Mouse (Mus musculus) limb, embryonic 14.5 days (tissue): ENCODE measurements around the gene Gli1. TPM values are rescaled to one million over a fixed set of nuclear protein-coding genes. Genes with fewer than 3 reads are reported as not detected.
"Not testable (repeated sequence)": the region's sequence is repeated elsewhere in the genome, so short reads cannot be mapped to it uniquely, and the experiment has no call there.

Experiments used
- ATAC-seq: fragments of 200-750 bp; cut with Nextera tagmentation; 2 replicates; pipeline ENCODE4 v1.8.0; 2017; ENCODE audit warnings: low read depth, moderate number of reproducible peaks, moderate TSS enrichment; ENCODE audit not compliant: low FRiP score
- DNase-seq: peaks from one replicate; pipeline ENCODE4 v3.0.0-alpha.2; 2015; ENCODE audit warnings: low spot score
- H3K27ac ChIP-seq: fragments of 300-500 bp; sonication (generic); replicated peaks from 2 replicates; pipeline ENCODE4 v1.5.1; 2014; ENCODE audit warnings: low read depth, mild to moderate bottlenecking, low read length, moderate library complexity, mixed read lengths
- H3K27me3 ChIP-seq: fragments of 300-500 bp; sonication (generic); 2 replicates; pipeline ENCODE4 v1.6.1; 2014; ENCODE audit warnings: low read length, mixed read lengths; ENCODE audit not compliant: control insufficient read depth, insufficient read depth
- H3K36me3 ChIP-seq: fragments of 300-500 bp; sonication (generic); 2 replicates; pipeline ENCODE4 v1.6.1; 2014; ENCODE audit warnings: mild to moderate bottlenecking, low read length, moderate library complexity, mixed read lengths; ENCODE audit not compliant: control insufficient read depth, insufficient read depth
- H3K4me1 ChIP-seq: fragments of 300-500 bp; sonication (generic); 2 replicates; pipeline ENCODE4 v1.6.1; 2014; ENCODE audit warnings: antibody characterized with exemption, low read length, mixed read lengths; ENCODE audit not compliant: control insufficient read depth, insufficient read depth
- H3K4me2 ChIP-seq: fragments of 300-500 bp; sonication (generic); replicated peaks from 2 replicates; pipeline ENCODE4 v1.6.1; 2014; ENCODE audit warnings: low read depth, mild to moderate bottlenecking, low read length, moderate library complexity; ENCODE audit not compliant: severe bottlenecking
- H3K4me3 ChIP-seq: fragments of 300-500 bp; sonication (generic); replicated peaks from 2 replicates; pipeline ENCODE4 v1.5.1; 2014; ENCODE audit warnings: low read length
- H3K9ac ChIP-seq: fragments of 300-500 bp; sonication (generic); 2 replicates; pipeline ENCODE4 v1.6.1; 2014; ENCODE audit warnings: mild to moderate bottlenecking, low read depth, low read length, moderate library complexity; ENCODE audit not compliant: severe bottlenecking
- H3K9me3 ChIP-seq: fragments of 300-500 bp; sonication (generic); 2 replicates; pipeline ENCODE4 v1.6.1; 2016; ENCODE audit warnings: low read length; ENCODE audit not compliant: control insufficient read depth
- POLR2A ChIP-seq: fragments of 200-500 bp; IDR thresholded peaks from 2 replicates; pipeline ENCODE4 v1.8.0; 2012; ENCODE audit warnings: inconsistent platforms, mild to moderate bottlenecking, moderate library complexity, borderline replicate concordance; ENCODE audit not compliant: insufficient read depth, insufficient read length; ENCODE audit errors: extremely low read depth
- whole genome bisulfite sequencing: fragments of 180-500 bp; shearing (Covaris S2); extraction: QIAGEN DNeasy Blood & Tissue Kit; methylation state at CpG from one replicate; pipeline ENCODE4 v1.1.7; 2014; 5-methylcytosine and 5-hydroxymethylcytosine counted together
- polyA plus RNA-seq, 2 experiments: library from polyadenylated mRNA; depleted of rRNA in 1 of 2; stranded (reverse) in 1 of 2; unstranded in 1 of 2; fragments of >200 nt; fragmentation: Nextera tagmentation in 1 of 2; extraction: Ambion mirVana in 1 of 2; gene quantifications; 2 replicates each; pipeline versions ENCODE4 v1.2.1 to v1.2.3; 2012 to 2014

Gene Gli1
- polyA plus RNA-seq, 2 experiments = 16.4 to 118 TPM

DNA sequence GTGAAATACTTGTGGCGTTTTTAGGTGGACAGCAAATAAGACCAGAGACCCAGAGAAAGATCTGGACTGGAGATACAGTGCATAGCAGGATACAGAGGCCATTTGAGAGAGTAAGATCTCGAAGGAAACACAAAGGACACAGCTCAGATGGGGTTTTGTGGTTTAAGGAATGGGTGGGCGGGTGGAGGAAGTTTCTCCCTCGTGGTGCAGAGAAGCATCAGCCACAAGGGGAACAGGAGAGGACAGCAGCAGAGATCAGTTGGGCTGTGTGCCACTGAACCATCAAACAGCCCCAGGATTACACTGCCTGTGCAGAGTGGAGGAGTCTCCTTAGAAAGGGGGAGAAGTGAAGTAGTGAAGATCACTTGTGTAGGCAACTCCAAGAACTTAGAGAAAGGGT lies 23.8 kb downstream of the Gli1 start:
- Histone ChIP-seq H3K4me3 (no peak overlapping the region), H3K27ac (no peak overlapping the region), H3K36me3 (no peaks in the 10 kb centered on the region), H3K9me3 (no peaks in the 10 kb centered on the region), H3K4me2 (no peak overlapping the region), H3K9ac (no peak overlapping the region), H3K27me3 (no peaks in the 10 kb centered on the region), H3K4me1 (no peaks in the 10 kb centered on the region)
- no peak for TF ChIP-seq POLR2A
- 41% methylated on average over 4 of the region's 4 CpGs for WGBS
- no peak for ATAC-seq
- DNase-seq = no peak

GRCm38 (mm10) chr10:127317277-127317676 lies 24.5 kb downstream of the Gli1 start:
- H3K36me3 ChIP-seq = no peaks in the 10 kb centered on the region
- no peaks in the 10 kb centered on the region for H3K9me3 ChIP-seq
- no peak for TF ChIP-seq POLR2A
- H3K27me3 ChIP-seq = no peaks in the 10 kb centered on the region
- WGBS = 77% methylated on average over 2 of the region's 2 CpGs
- no peak for ATAC-seq
- H3K4me1 ChIP-seq = no peaks in the 10 kb centered on the region
- no peak overlapping the region for H3K27ac ChIP-seq
- DNase-seq = no peak
- H3K9ac ChIP-seq = no peak overlapping the region
- H3K4me2 ChIP-seq = no peak overlapping the region
- no peak overlapping the region for H3K4me3 ChIP-seq

GRCm38 (mm10) chr10:127314950-127315349 lies 26.8 kb downstream of the Gli1 start:
- ATAC-seq = not testable (repeated sequence)
- 83% methylated on average over 1 of the region's 1 CpGs for WGBS

DNA sequence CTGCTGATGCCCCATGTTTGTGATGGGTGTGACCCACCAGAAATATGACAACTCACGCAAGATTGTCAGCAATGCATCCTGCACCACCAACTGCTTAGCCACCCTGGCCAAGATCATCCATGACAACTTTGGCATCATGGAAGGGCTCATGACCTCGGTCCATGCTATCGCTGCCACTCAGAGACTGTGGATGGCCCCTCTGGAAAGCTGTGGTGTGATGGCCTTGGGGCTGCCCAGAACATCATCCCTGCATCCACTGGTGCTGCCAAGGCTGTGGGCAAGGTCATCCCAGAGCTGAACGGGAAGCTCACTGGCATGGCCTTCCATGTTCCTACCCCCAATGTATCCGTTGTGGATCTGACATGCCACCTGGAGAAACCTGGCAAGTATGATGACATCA lies 28.3 kb downstream of the Gli1 start:
- ATAC-seq, H3K9ac ChIP-seq, DNase-seq, H3K27ac ChIP-seq, H3K9me3 ChIP-seq, H3K4me3 ChIP-seq, H3K4me2 ChIP-seq, H3K27me3 ChIP-seq, H3K4me1 ChIP-seq, H3K36me3 ChIP-seq: not testable (repeated sequence)
- WGBS = 93% methylated on average over 5 of the region's 5 CpGs

More at GRCm38 (mm10) chr10:127314950-127315349, 26.8 kb downstream of the Gli1 start:
- H3K36me3 ChIP-seq, H3K4me2 ChIP-seq, H3K27me3 ChIP-seq, H3K9ac ChIP-seq, H3K9me3 ChIP-seq, H3K27ac ChIP-seq, DNase-seq, H3K4me3 ChIP-seq, H3K4me1 ChIP-seq: not testable (repeated sequence)

- H3K27ac ChIP-seq = no peak overlapping the region
- ATAC-seq (no peak), DNase-seq (no peak)
- no peak for TF ChIP-seq POLR2A
- peaks cover 4% of the 10 kb centered on the region for H3K4me1 ChIP-seq
- 76% methylated on average over 4 of the region's 4 CpGs for WGBS
- no peaks in the 10 kb centered on the region for H3K9me3 ChIP-seq
- peaks cover 11% of the 10 kb centered on the region for H3K36me3 ChIP-seq
- no peaks in the 10 kb centered on the region for H3K27me3 ChIP-seq
- H3K4me3 ChIP-seq = no peak overlapping the region
- no peak overlapping the region for H3K9ac ChIP-seq
- H3K4me2 ChIP-seq = no peak overlapping the region
Observed at GRCm38 (mm10) chr10:127312858-127313257, 28.9 kb downstream of the Gli1 start.

DNA sequence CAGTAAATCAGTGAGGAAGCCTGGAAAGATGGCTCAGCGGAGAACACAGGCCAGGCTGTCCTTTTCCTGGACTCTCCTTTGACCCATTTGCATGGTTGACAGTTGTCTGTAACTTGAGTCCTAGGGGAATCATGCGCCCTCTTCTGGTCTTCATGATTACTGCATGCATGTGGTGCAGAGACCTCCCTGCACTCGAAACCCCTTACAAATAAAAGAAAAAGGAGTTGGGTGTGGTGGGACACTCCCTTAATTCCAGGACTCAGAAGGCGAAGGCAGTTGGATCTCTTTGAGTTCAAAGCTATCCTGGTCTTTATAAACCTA lies 29.5 kb downstream of the Gli1 start:
- ATAC-seq (peak; percentile 48), DNase-seq (peak; percentile 86)
- H3K4me2 ChIP-seq = peak overlapping the region; percentile 60
- H3K4me1 ChIP-seq = peaks cover 4% of the 10 kb centered on the region
- H3K9me3 ChIP-seq = no peaks in the 10 kb centered on the region
- no peak for TF ChIP-seq POLR2A
- peak overlapping the region; percentile 83 for H3K9ac ChIP-seq
- H3K4me3 ChIP-seq = peak overlapping the region; percentile 69
- peaks cover 16% of the 10 kb centered on the region for H3K36me3 ChIP-seq
- WGBS = 2% methylated on average over 4 of the region's 4 CpGs
- peak overlapping the region; percentile 74 for H3K27ac ChIP-seq
- no peaks in the 10 kb centered on the region for H3K27me3 ChIP-seq
